Mouse (Mus musculus): ENCODE measurements around the gene Gramd4. TPM values are rescaled to one million over a fixed set of nuclear protein-coding genes. Genes with fewer than 3 reads are reported as not detected.
A peak's percentile ranks its signal among the peaks of the same experiment; 100 is the strongest.

The Gramd4 gene
- total RNA-seq (2021): 10 to 100 TPM in 1 of 2 experiments, 1 to 10 TPM in 1; 7.6 to 12.1 TPM
- long read RNA-seq, experiment 1, partial matches to known transcripts: 1 of 11 reads
- long read RNA-seq, experiment 1, other reads (novel, unspliced or antisense): 10 of 11 reads
- long read RNA-seq, experiment 2, partial matches to known transcripts: 5 of 15 reads
- long read RNA-seq, experiment 2, other reads (novel, unspliced or antisense): 10 of 15 reads

DNA sequence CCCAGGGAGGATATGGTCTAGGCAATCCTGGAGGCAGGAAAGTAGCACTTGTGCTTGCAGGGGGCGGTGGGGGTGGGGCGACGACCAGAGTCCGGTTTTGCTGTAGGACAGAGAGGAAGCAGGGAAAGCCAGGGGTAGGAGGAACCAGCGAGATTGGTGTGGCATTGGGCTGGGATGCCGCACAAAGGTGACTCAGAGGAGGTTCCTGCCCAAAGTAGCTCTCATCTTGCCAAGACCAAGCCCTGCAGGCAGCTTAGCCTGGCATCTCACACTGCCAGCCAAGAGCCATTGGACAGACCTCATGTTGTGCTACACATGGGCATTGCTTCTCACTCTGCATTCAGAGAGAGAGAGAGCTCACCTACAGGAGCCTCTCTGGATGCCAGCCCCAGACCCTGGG, at the start of gene Gramd4:
Gene Gramd4 (plus strand): TSS at position 283 of the 400 bp plus-strand sequence.
- DNase-seq (ENCODE audit: low spot score): no peak

DNA sequence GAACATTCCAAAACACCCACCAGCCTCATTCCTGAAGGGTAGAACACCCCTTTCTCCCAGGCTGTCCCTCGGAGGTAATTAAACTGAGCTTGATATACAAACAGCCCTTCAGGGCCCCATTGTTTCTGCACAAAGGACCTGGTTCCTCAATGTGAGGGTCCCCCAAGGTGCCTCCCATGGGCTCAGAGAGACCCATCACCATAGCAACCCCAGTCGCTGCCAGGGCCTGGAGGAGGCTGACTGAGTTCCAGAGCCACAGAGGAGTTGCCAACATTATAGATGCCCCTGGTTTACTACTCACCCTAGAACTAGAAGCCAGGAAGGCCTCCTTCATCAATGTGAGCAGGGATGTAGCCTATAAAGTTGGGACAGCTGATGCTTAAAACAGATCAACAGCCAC, 44.4 kb upstream of the Gramd4 start:
- DNase-seq (ENCODE audit: low spot score): no peak

DNA sequence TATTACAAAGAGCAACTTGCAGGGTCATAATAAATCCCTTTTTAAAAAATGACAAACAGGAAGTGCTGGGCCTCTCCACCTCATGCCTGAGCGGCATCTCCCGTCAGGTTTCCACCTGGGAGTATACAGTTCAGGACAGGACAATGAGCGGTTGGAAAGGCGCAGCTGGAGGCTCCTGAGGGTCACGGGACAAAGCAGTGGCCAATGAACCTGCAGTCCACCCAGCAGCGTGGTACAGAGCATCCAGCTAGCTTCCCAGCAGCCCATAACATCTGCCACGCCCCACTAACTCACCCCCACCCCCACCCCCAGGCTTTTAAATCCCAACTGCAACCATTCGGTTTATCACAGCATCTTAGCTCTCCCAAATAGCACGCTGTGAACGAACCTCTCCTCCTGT, 43.8 kb upstream of the Gramd4 start:
- no peak for DNase-seq (ENCODE audit: low spot score)

DNA sequence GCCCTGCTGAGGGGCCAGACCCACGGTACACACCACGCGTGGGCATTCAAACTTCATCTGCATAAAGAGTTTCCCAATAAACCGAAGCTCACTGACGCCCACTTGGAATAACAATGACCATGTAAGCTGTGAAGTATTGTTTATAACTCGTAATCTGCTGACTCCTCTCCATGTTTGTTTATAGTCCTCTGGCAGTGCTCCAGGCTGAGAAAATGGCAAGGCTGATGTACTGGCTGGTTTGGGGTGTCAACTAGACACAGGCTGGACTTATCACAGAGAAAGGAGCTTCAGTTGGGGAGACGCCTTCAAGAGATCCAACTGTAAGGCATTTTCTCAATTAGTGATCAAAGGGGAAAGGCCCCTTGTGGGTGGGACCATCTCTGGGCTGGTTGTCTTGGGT, 42.5 kb upstream of the Gramd4 start:
- no peak for DNase-seq (ENCODE audit: low spot score)

DNA sequence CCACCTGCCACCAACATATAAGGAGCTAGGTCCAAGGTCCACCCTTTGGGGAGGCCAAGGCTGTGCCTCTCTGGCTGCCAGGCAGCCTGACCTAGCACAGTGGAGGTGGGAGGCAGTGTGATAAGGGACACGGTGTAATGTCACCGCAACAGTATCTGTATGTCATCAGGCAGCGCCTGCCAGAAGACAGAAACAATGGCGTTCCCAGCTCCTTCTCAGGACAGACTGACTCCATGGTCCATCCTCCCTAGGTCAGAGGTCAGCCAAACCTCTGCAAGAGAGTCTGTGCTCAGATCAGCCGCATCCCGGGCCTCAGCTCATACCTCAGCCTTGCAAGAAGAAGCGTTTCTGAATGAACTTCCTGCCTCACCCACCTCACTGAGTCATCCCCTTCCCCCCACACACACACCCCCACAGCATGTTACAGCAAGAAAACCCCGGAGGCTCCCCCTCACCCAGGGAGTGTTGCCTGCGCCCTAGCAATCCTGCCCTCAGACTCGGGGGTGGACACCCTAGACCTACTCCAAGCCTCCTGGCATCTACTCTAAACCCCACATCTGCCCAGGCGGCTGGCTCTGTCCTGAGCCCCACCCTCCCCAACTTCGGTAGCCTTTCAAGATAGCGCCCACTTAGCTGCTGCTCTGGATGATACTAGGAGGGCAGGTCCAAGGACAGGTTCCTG, 41.5 kb upstream of the Gramd4 start:
- no peak for DNase-seq (ENCODE audit: low spot score)

DNA sequence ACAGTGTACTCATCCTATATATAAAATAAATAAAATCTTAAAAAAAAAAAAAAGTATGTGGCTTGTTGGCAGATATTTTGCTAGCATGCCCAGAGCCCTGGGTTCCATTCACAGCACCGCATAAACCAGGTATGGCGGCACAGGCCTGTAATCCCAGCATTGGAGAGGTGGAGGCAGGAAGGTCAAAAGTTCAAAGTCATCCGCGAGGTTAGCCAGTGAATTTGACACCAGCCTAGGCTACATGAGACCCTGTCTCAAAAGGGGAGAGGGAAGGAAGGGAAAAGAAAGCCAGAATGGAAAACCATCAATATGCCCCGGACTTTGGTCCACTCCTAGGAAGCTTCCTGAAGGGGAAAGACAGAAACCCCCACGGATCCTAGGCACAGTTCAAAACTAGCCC, 40.2 kb upstream of the Gramd4 start:
- DNase-seq (ENCODE audit: low spot score): no peak

DNA sequence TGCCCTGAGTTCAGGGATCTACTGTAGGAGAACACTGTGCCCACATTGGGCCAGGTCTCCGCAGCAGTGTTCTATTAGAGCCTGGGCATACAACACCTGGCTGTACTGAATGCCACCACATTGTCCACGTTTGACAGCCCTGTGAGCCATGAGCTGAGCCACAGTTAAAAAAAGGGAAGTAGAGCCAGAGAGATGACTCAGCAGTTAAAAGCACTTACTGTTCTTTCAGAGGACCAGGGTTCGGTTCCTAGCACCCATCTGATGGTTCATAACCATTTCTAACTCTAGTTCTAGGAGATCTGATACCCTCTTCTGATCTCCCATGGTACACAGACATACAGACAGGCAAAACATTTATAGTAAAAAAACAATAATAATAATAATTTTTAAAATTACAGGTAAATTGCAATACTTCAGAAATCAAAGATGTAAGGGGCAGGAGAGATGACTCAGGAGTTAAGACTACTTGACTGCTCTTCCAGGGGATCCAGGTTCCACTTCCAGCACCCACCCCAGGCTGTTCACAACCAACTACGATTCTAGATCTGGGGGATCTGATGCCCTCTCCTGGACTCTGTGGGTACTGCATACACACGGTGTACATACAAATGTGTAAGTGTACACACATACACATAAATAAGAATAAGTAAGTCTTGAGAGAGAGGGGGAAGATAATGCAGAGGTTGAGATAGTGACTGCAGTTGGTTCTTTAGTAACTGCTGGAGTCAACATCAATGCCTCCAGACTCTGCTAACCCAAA, 38.6 kb upstream of the Gramd4 start:
- no peak for DNase-seq (ENCODE audit: low spot score)

DNA sequence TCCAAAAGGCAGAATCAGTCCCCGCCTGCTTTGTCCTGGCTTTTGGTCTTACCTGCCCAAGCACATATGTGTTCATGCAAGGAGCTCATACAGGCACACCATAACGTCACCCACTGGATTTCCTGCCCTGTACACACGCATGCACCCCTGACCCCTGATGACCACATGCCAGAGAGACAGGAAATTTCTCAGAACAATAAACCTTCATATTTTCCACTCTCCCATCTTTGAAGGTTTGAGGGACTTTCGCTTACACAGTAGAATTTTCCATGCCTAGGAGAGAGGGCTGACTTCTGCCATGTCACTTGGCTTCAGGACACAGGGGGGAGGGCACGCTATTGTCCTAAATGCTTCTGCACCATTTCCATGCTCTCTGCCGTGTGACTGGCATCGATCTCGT, 37.5 kb upstream of the Gramd4 start:
- DNase-seq (ENCODE audit: low spot score): no peak

DNA sequence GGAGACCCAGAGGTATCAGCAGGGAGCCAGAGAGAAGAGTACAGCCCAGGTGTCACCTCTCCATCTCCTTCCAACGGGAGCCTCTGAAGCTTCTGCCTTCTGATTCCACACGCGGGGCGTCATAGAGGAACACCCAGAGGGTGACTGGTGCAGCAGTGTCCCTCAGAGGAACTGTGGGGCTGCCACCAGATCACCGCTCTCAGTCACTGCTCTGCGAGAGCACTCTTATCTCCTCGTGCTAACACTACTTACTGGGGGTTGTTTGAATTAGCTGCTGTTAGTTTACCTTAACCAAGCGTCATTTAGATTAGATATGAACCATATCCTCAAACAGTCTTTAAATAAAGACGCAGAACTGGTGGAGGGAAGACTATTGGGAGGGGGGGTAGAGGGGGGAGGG, 36.2 kb upstream of the Gramd4 start:
- no peak for DNase-seq (ENCODE audit: low spot score)

DNA sequence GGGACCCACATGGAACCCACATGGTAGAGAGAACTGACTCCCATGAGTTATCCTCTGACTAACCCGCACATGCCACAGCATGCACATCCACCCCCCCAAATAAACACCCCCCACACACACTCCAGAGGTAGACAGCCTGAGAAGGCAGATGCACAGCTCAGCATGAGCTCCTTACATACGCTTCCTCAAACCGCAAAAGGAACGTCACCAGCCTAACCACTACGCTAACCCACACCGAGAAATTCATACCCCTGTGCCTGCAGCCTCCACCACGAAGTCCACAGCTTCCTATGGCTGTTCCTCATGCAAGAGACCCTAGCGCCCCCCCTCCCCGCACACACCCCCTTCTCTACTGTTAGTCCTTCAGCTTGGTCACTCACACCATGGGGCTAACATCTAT, 35.5 kb upstream of the Gramd4 start:
- no peak for DNase-seq (ENCODE audit: low spot score)

DNA sequence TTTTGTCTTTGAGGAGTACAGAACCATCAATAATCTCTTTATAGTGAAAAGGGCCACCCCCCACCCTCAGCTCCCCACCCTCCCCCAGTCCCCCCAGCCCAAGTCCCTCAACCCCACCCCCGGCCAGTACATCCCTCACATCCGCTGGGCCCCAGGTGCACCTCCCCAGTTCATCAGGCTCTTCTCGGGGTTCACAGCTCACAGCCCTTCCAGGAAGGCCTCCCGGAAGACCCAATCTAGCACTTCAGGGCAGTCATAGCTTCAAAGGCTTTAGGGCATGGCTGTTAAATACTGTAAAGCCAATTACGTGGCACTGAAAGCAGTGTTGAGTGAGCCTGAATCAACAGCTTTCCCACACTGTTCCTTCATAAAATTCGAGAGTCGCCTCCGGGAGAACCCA, 29.6 kb upstream of the Gramd4 start:
- no peak for DNase-seq (ENCODE audit: low spot score)

DNA sequence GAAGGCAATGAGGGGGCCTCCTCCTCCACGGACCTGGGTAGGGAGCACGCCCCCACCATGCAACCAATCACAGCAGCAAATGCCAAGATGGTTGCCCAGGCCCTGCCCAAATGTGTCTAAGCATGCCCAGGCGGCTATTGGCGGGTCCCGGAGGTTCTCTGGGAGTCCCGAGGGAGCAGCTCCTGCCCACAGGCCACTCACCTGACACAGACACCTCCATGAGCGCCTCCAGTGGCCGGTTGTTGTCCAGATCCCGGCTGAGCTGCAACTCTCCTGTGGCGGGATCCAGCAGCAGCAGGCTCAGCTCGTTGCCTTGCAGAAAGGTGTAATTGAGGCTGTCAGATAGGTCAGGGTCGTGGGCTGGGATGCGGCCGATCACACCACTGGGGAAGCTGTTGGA, 27.5 kb upstream of the Gramd4 start:
- no peak for DNase-seq (ENCODE audit: low spot score)

DNA sequence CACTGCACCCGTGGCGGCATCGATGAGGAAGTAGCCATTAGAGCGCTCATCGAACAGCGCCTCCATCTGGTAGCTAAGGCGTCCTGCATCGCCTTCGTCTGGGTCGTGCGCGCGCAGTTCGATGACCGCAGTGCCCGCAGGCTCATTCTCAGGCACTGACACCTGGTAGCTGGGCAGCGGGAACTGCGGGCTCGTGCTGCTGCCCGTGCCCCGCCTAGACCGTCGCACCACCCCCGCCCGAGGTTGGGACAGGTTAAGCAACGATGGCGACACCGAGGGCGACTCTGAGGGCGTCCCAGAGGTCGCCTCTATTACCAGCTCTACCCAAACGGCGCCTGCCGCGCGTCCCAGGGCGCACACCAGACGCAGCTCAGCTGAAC, 24.7 kb upstream of the Gramd4 start:
- no peak for DNase-seq (ENCODE audit: low spot score)

DNA sequence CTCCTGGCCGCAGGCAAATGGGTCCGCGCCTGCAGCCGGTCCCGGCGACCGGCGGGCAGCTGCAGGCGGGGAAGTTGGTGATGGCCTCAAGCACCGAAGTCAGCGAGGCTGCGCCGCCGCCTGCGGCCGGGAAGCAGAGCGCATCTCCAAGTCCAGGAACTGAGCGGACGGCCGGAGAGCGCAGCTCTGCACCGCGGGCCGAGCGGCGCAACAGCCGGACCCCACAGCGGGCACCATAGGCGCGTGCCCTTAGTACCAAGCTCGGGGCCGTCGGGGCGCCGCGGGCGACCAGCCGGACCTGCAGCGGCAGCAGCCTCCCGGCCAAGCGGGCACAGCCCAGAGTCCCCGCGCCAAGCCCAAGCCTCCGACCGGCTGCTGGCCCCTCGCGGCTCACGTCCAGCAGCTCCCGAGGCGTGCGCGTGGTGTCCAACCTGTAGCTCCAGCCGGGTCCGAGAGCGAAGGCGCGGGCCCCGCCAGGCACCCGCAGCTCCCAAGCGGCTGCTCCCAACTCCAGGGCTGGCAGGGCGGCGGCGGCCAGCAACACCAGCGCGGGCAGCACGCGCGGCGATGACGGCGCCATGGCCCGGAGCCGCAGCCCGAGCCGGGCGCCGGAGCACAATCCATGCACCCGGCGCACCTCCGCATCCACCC, 24.2 kb upstream of the Gramd4 start, which contains the start of gene Celsr1:
Gene Celsr1 (minus strand): TSS at position 587 of the 651 bp plus-strand sequence.
- no peak for DNase-seq (ENCODE audit: low spot score)

DNA sequence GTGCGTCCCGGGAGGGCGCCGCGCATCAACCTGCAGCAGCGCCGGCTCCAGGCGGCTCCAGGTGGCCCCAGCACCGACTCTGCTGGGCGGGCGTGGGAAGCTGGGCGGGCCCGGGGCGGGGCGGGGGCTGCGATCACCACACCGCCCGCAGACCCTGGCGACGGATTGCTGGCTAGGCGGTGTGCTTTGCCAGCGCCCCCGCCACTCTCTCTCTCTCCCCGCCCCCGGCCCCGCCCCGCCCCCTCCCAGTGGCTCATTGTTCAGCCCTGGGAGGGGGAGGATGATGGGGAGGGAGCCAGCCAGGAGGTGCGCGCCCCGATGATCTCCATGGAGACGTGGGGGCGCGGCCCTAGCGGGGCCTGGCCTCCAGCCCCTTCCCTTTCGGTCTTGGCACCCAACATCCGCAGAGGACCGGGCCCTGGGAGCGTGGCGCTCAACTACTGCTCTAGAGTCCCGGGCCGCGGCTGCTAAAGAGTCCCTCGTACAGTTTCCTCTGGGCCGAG, 23.4 kb upstream of the Gramd4 start:
- no peak for DNase-seq (ENCODE audit: low spot score)

DNA sequence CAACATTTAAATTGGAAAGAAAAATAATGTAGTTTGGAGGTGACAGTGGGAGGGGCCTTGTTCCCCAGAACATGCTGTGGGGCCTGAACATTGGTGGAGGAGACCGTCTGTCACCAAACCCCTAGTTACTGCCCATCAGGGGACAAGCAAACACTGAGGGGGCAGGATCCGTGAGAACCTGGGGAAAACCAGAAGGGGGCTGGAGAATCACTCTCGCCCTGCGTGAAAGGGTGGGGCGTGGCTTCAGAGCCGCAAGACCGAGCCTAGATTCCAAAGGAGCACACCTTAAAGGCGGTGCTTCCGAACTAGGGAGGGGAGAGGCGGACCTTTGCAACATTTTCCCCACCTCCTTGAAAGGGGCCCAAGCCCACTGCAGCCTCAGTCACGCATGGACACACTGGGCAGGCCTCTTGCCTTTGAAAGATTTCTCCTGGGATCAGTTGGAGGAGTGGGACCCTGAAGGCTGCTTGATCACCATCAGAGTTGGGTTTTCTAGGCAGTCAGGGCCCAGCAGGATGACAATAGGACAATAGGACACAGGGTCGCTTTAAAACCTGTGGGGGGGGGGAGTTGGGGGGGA, 22.6 kb upstream of the Gramd4 start:
- no peak for DNase-seq (ENCODE audit: low spot score)

DNA sequence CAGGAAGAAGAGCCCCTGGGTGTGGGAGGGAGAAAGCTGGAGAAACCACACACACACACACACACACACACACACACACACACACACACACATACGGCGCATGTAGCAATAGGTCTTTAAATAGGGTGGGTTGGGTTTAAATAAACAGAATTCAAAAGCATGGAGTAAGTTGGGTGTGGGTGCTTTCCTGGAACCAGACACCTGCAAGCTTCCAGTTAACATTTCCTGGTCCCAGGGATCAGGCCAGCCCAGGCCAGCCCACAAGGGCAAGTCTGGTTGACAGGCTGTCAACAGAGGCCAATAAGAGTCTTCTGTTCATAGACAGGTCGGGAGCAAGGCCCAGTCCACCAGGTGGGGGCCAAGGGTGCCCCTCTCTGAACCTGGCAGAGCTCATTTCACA, 21.6 kb upstream of the Gramd4 start:
- no peak for DNase-seq (ENCODE audit: low spot score)

DNA sequence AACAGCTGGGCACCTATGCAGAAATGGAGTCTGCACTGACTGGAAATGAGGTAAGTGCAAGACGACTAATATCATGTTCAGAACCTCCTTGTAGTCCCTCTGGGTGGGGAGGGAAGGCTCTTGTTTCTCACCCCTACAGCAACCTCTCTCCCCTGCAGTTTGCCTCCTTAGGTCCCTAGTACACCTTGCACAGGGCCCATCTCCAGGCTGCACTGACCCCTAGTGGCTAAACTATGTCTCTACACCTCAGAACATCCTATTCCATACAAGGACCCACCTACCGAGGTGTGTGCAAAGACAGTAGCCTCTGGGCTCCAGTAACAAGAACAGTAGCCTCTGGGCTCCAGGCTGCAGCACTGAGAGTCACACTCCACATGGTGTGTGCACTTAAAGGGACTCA, 18.7 kb upstream of the Gramd4 start:
- peak; percentile 74 for DNase-seq (ENCODE audit: low spot score)

DNA sequence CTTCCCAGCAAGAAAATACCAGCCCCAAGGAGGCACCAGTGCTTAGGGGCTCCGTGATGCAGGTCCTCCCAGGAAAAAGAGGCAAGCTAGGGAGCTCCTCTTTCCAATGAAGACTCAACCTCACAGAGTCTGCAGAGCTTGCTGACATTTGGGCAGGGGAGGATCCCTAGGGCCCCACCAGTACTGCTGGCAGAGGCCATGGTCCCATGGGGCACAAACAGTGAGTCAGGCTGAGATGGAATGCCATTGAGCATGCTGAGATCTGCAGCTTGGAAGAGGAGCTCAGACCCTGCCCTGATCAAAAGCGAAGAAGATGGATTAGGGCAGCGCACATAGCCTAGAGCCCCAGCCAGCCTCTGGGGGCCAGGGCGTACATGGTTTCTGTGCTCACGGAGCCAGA, 16.1 kb upstream of the Gramd4 start:
- DNase-seq (ENCODE audit: low spot score): no peak

DNA sequence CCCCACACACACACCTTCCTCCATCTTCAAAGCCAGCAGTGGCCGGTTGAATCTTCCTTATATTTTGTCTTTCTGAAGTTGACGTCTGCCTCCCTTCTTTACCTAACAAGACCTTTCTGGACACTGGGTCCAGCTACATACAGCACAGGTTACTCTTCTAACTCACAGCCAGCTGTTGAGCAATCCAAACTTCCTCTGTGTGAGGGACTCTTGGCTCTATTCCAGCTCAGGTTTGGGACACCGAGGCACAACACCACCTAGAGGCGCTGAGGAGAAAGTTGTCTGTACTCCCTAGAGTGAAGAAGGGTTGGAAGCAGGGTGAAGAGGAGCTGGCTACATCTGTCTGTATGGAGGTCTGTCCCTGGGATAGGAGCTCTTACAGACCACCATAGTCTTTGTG, 15.1 kb upstream of the Gramd4 start:
- no peak for DNase-seq (ENCODE audit: low spot score)

DNA sequence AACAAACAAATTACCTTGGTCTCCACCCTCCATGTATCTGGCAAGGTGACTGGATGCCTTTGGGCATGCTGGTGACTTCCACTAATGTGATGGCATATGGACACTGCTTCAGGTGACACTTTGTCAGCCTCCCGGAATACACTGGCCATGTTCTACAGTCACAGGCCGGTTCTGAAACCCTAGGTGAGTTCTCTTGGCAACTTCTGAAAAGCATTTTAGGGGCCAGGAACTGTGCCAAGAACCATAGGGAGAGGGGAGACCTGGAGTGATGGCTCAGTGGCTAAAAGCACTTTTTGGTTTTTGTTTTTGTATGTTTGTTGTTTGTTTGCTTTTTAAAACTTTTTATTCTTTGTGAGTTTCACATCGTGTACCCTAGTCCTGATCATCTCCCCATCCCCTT, 8.0 kb upstream of the Gramd4 start:
- no peak for DNase-seq (ENCODE audit: low spot score)
